26 mouse cellular contexts compared by ENCODE assay signal in genomic region chr19:6610051-6610450, GRCm38 (mm10).
A peak's percentile ranks its signal among the peaks of the same experiment; 100 is the strongest.
DNase-seq lines count a peak whose midpoint lies in the region; ATAC-seq and TF ChIP-seq lines count a peak whose summit lies in the region.
"Had no signal": no experiment of that assay in that cellular context is flagged by ENCODE, and none has a peak within 500 bp of the region (broad histone marks: within the 10 kb centered on the region; RNA-seq: fewer than 3 reads in every experiment).

No protein-coding gene starts in this region.

- no peak for TF ChIP-seq CTCF in brain, embryonic 14.5 days (IDR thresholded peaks at IDR 0.05; ENCODE audit: borderline replicate concordance, extremely low read depth, insufficient read depth, insufficient read length)

- H3K27me3 ChIP-seq in hindbrain, embryonic 11.5 days (ENCODE audit: control insufficient read depth, insufficient read depth, low read length), result no peaks in the 10 kb centered on the region
- no peaks in the 10 kb centered on the region for H3K27me3 ChIP-seq in hindbrain, embryonic 12.5 days
- H3K27me3 ChIP-seq in midbrain, embryonic 13.5 days, result no peaks in the 10 kb centered on the region
- H3K27me3 ChIP-seq in liver, embryonic 11.5 days (replicated peaks; ENCODE audit: control insufficient read depth, insufficient read depth, low read length), result no peaks in the 10 kb centered on the region
- H3K27me3 ChIP-seq: embryonic facial prominence, embryonic 13.5 days; limb, embryonic 12.5 days; neural tube, embryonic 13.5 days had no signal

- no peak for ATAC-seq in hindbrain, embryonic 11.5 days (ENCODE audit: low FRiP score)
- no peak for ATAC-seq in hindbrain, embryonic 12.5 days (ENCODE audit: low FRiP score)
- 0 out of 2 replicates have a peak, but pooled peaks have one; percentile 40 for ATAC-seq in midbrain, embryonic 13.5 days
- ATAC-seq in liver, embryonic 11.5 days (replicated peaks; ENCODE audit: low FRiP score), result no peak
- ATAC-seq: activated CD4-positive, CD25-positive, alpha-beta regulatory T cell, adult 4 months; inflammation-experienced regulatory T-cells, adult 6 months; liver, embryonic 12.5 days had no signal

- no peak for TF ChIP-seq POLR2A in brain, embryonic 14.5 days (IDR thresholded peaks at IDR 0.05; ENCODE audit: borderline replicate concordance, extremely low read depth, insufficient read depth, insufficient read length, poor library complexity, severe bottlenecking)

- H3K27ac ChIP-seq in hindbrain, embryonic 11.5 days (ENCODE audit: low read depth, low read length), result no peak overlapping the region
- H3K27ac ChIP-seq in hindbrain, embryonic 12.5 days, result no peak overlapping the region
- H3K27ac ChIP-seq in midbrain, embryonic 13.5 days, result no peak overlapping the region
- H3K27ac ChIP-seq in liver, embryonic 11.5 days (ENCODE audit: low read depth, low read length), result no peak overlapping the region
- H3K27ac ChIP-seq: embryonic facial prominence, embryonic 13.5 days; heart, adult 2 months; limb, embryonic 12.5 days; liver, embryonic 12.5 days; neural tube, embryonic 13.5 days; stomach, postnatal 0 days had no signal

- no peaks in the 10 kb centered on the region for H3K36me3 ChIP-seq in hindbrain, embryonic 11.5 days (ENCODE audit: control insufficient read depth, insufficient read depth, low read length)
- no peaks in the 10 kb centered on the region for H3K36me3 ChIP-seq in hindbrain, embryonic 12.5 days
- H3K36me3 ChIP-seq in midbrain, embryonic 13.5 days, result no peaks in the 10 kb centered on the region
- H3K36me3 ChIP-seq in liver, embryonic 11.5 days (ENCODE audit: control insufficient read depth, insufficient read depth, low read length), result no peaks in the 10 kb centered on the region
- H3K36me3 ChIP-seq: embryonic facial prominence, embryonic 13.5 days; limb, embryonic 12.5 days; liver, embryonic 12.5 days; neural tube, embryonic 13.5 days had no signal

- H3K4me2 ChIP-seq in hindbrain, embryonic 11.5 days (replicated peaks; ENCODE audit: low read depth, low read length), result no peak overlapping the region
- no peak overlapping the region for H3K4me2 ChIP-seq in hindbrain, embryonic 12.5 days (replicated peaks)
- no peak overlapping the region for H3K4me2 ChIP-seq in midbrain, embryonic 13.5 days (replicated peaks)
- no peak overlapping the region for H3K4me2 ChIP-seq in liver, embryonic 11.5 days
- H3K4me2 ChIP-seq: embryonic facial prominence, embryonic 13.5 days; limb, embryonic 12.5 days; liver, embryonic 12.5 days; neural tube, embryonic 13.5 days had no signal

- no peaks in the 10 kb centered on the region for H3K9me3 ChIP-seq in hindbrain, embryonic 11.5 days (ENCODE audit: control insufficient read depth, low read length)
- no peaks in the 10 kb centered on the region for H3K9me3 ChIP-seq in hindbrain, embryonic 12.5 days (replicated peaks)
- no peaks in the 10 kb centered on the region for H3K9me3 ChIP-seq in midbrain, embryonic 13.5 days
- H3K9me3 ChIP-seq in liver, embryonic 11.5 days (ENCODE audit: control insufficient read depth, low read length), result no peaks in the 10 kb centered on the region
- H3K9me3 ChIP-seq: embryonic facial prominence, embryonic 13.5 days; limb, embryonic 12.5 days; liver, embryonic 12.5 days; neural tube, embryonic 13.5 days had no signal

- 0 out of 2 replicates have a peak, but pooled peaks cover 3% of the 10 kb centered on the region for H3K4me1 ChIP-seq in hindbrain, embryonic 11.5 days (replicated peaks; ENCODE audit: control insufficient read depth, insufficient read depth, low read length)
- peaks cover 10% of the 10 kb centered on the region for H3K4me1 ChIP-seq in hindbrain, embryonic 12.5 days
- peaks cover 14% of the 10 kb centered on the region for H3K4me1 ChIP-seq in midbrain, embryonic 13.5 days (replicated peaks)
- no peaks in the 10 kb centered on the region for H3K4me1 ChIP-seq in liver, embryonic 11.5 days (replicated peaks; ENCODE audit: control insufficient read depth, insufficient read depth, low read length)
- H3K4me1 ChIP-seq: limb, embryonic 12.5 days; liver, embryonic 12.5 days; megakaryocyte, embryonic 14.5 days had no signal

- H3K9ac ChIP-seq in hindbrain, embryonic 11.5 days (ENCODE audit: low read depth, low read length), result peak overlapping the region; percentile 17; the same call in 1 of the 2 replicates
- H3K9ac ChIP-seq in hindbrain, embryonic 12.5 days, result no peak overlapping the region
- peak overlapping the region; percentile 14; the same call in 1 of the 2 replicates for H3K9ac ChIP-seq in midbrain, embryonic 13.5 days (replicated peaks)
- no peak overlapping the region for H3K9ac ChIP-seq in liver, embryonic 11.5 days (ENCODE audit: low read depth, low read length)
- H3K9ac ChIP-seq: embryonic facial prominence, embryonic 13.5 days; limb, embryonic 12.5 days; liver, embryonic 12.5 days; neural tube, embryonic 13.5 days had no signal

- DNase-seq in hindbrain, embryonic 11.5 days (ENCODE audit: low spot score), result peak; percentile 49
- DNase-seq in ZHBTc4 (ENCODE audit: low read depth, low spot score), result peak; percentile 55
- DNase-seq in brain, embryonic 14.5 days (ENCODE audit: low read depth), result peak; percentile 32
- DNase-seq in liver, embryonic 11.5 days (ENCODE audit: low spot score), result no peak
- no peak for DNase-seq in heart, adult 8-10 months (ENCODE audit: low spot score)
- DNase-seq: adrenal gland, adult 8-10 months; cerebellum, adult 8-10 months; gastrocnemius, postnatal 36 days; heart, adult 2 months; heart, postnatal 4 days; kidney, postnatal 4 days; lung, adult 18-20 months; lung, postnatal 14 days; right cerebral cortex, postnatal 14 days; thymus, adult 2 months had no signal

- 31% methylated on average over 8 of the region's 8 CpGs for WGBS in hindbrain, embryonic 11.5 days
- 31% methylated on average over 8 of the region's 8 CpGs for WGBS in hindbrain, embryonic 12.5 days
- WGBS in midbrain, embryonic 13.5 days, result 21% methylated on average over 8 of the region's 8 CpGs
- WGBS in liver, embryonic 11.5 days, result 61% methylated on average over 8 of the region's 8 CpGs

- H3K4me3 ChIP-seq in hindbrain, embryonic 11.5 days (ENCODE audit: low read depth, low read length), result no peak overlapping the region
- H3K4me3 ChIP-seq in hindbrain, embryonic 12.5 days, result no peak overlapping the region
- no peak overlapping the region for H3K4me3 ChIP-seq in midbrain, embryonic 13.5 days (replicated peaks)
- H3K4me3 ChIP-seq in liver, embryonic 11.5 days (ENCODE audit: low read depth, low read length), result no peak overlapping the region
- H3K4me3 ChIP-seq: embryonic facial prominence, embryonic 13.5 days; erythroblast, embryonic 14.5 days; heart, adult 2 months; limb, embryonic 12.5 days; liver, embryonic 12.5 days; megakaryocyte, embryonic 14.5 days; neural tube, embryonic 13.5 days had no signal

Comparison
In these comparisons a context has a peak if more than half of its experiments do, and no peak if none do; other contexts are left out.
1. H3K9ac ChIP-seq: peak in hindbrain, embryonic 11.5 days (single experiment) and midbrain, embryonic 13.5 days (single experiment); none in hindbrain, embryonic 12.5 days (single experiment) and liver, embryonic 11.5 days (single experiment).
2. DNase-seq: peak in hindbrain, embryonic 11.5 days (single experiment), ZHBTc4 (single experiment) and brain, embryonic 14.5 days (single experiment); none in liver, embryonic 11.5 days (single experiment) and heart, adult 8-10 months (single experiment).